ENCODE assay signal across 11 mouse cellular contexts in the genomic region with DNA sequence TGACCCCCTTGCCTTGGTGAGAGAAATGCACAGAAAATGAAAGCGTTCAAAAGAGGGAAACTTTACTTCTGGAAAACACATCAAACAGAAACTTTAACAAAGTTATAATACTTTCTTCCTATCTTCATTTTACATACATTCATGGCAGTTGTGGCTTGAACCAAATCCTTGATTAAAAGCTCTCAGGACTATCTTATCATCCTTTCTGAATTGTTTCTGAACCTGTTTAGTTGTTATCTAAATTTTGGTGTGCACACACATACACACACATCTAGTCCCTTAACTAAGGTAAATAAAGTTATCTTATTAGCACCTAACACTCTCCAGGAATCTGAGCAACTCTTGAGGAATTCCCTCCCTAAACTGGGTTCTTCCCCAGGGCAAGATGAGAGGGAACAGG. TPM values are rescaled to one million over a fixed set of nuclear protein-coding genes. Genes with fewer than 3 reads are reported as not detected.
DNase-seq lines count a peak whose midpoint lies in the region; ATAC-seq and TF ChIP-seq lines count a peak whose summit lies in the region.
"Had no signal": no experiment of that assay in that cellular context is flagged by ENCODE, and none has a peak within 500 bp of the region (broad histone marks: within the 10 kb centered on the region; RNA-seq: fewer than 3 reads in every experiment).

No protein-coding gene starts in this region.

- no peak for TF ChIP-seq POLR2A in embryonic fibroblast, embryonic 13.5 days (IDR thresholded peaks at IDR 0.05; ENCODE audit: low read depth, low read length)

- peak overlapping the region; percentile 76; the same call in 1 of the 2 replicates for H3K4me2 ChIP-seq in embryonic facial prominence, embryonic 13.5 days
- H3K4me2 ChIP-seq in kidney, embryonic 15.5 days = peak overlapping the region; percentile 79
- peak overlapping the region; percentile 86 for H3K4me2 ChIP-seq in liver, postnatal 0 days (ENCODE audit: low read depth, low read length)

- H3K9me3 ChIP-seq in embryonic facial prominence, embryonic 13.5 days = no peaks in the 10 kb centered on the region
- no peaks in the 10 kb centered on the region for H3K9me3 ChIP-seq in embryonic facial prominence, embryonic 10.5 days
- no peaks in the 10 kb centered on the region for H3K9me3 ChIP-seq in kidney, embryonic 15.5 days (replicated peaks)
- no peaks in the 10 kb centered on the region for H3K9me3 ChIP-seq in liver, postnatal 0 days (ENCODE audit: low read length)
- H3K9me3 ChIP-seq: embryonic facial prominence, embryonic 12.5 days had no signal

- no peak for DNase-seq in embryonic facial prominence, embryonic 10.5 days (ENCODE audit: low spot score)
- DNase-seq in kidney, postnatal 10 days = no peak
- DNase-seq in liver, postnatal 0 days = no peak
- DNase-seq in left cerebral cortex, adult 18-20 months (ENCODE audit: low spot score in 2 of 2) = no peak
- DNase-seq: left cerebral cortex, postnatal 4 days; spleen, adult 18-20 months had no signal

- peaks cover 14% of the 10 kb centered on the region; the same call in 1 of the 2 replicates for H3K4me1 ChIP-seq in embryonic facial prominence, embryonic 13.5 days
- H3K4me1 ChIP-seq in embryonic facial prominence, embryonic 10.5 days = peaks cover 23% of the 10 kb centered on the region
- peaks cover 6% of the 10 kb centered on the region for H3K4me1 ChIP-seq in kidney, embryonic 15.5 days
- H3K4me1 ChIP-seq in embryonic fibroblast, embryonic 13.5 days (ENCODE audit: control insufficient read depth, insufficient read depth, low read length) = peaks cover 3% of the 10 kb centered on the region; the same call in 1 of the 2 replicates
- H3K4me1 ChIP-seq in liver, postnatal 0 days (ENCODE audit: insufficient read depth) = peaks cover 16% of the 10 kb centered on the region

- no peak overlapping the region for H3K4me3 ChIP-seq in embryonic facial prominence, embryonic 13.5 days
- H3K4me3 ChIP-seq in embryonic facial prominence, embryonic 10.5 days = no peak overlapping the region
- 0 out of 2 replicates have a peak overlapping the region, but pooled peaks have one; percentile 96 for H3K4me3 ChIP-seq in kidney, embryonic 15.5 days (replicated peaks)
- H3K4me3 ChIP-seq in embryonic fibroblast, embryonic 13.5 days (ENCODE audit: insufficient read depth, low read length) = peak overlapping the region; percentile 57
- peak overlapping the region; percentile 95; the same call in 1 of the 2 replicates for H3K4me3 ChIP-seq in liver, postnatal 0 days (ENCODE audit: low read depth, low read length)
- H3K4me3 ChIP-seq: embryonic facial prominence, embryonic 12.5 days had no signal

- no peak for TF ChIP-seq CTCF in embryonic fibroblast, embryonic 13.5 days (IDR thresholded peaks at IDR 0.05; ENCODE audit: borderline replicate concordance, insufficient read depth, low read length)
- TF ChIP-seq CTCF in liver, postnatal 0 days (IDR thresholded peaks at IDR 0.05; ENCODE audit: low read depth) = no peak

- H3K9ac ChIP-seq in embryonic facial prominence, embryonic 13.5 days = no peak overlapping the region
- H3K9ac ChIP-seq in kidney, embryonic 15.5 days = no peak overlapping the region
- H3K9ac ChIP-seq in liver, postnatal 0 days (replicated peaks) = no peak overlapping the region
- H3K9ac ChIP-seq: embryonic facial prominence, embryonic 12.5 days had no signal

- no peak for ATAC-seq in embryonic facial prominence, embryonic 13.5 days (ENCODE audit: insufficient number of reproducible peaks, insufficient read depth, low FRiP score, low TSS enrichment, low read depth)
- ATAC-seq in kidney, embryonic 15.5 days (replicated peaks; ENCODE audit: low FRiP score) = no peak
- ATAC-seq in liver, postnatal 0 days = no peak
- no peak for ATAC-seq in megakaryocyte-erythroid progenitor cell, adult 5-6 weeks (replicated peaks; ENCODE audit: low FRiP score, low TSS enrichment, poor library complexity, severe bottlenecking)

- 74% methylated on average over 1 of the region's 1 CpGs for WGBS in embryonic facial prominence, embryonic 13.5 days
- WGBS in embryonic facial prominence, embryonic 10.5 days = 83% methylated on average over 1 of the region's 1 CpGs
- 77% methylated on average over 1 of the region's 1 CpGs for WGBS in kidney, embryonic 15.5 days
- 38% methylated on average over 1 of the region's 1 CpGs for WGBS in liver, postnatal 0 days (ENCODE audit: insufficient replicate concordance)

- no peaks in the 10 kb centered on the region for H3K27me3 ChIP-seq in embryonic facial prominence, embryonic 13.5 days
- H3K27me3 ChIP-seq in embryonic facial prominence, embryonic 10.5 days (replicated peaks; ENCODE audit: low read depth, poor library complexity, severe bottlenecking) = peaks cover 13% of the 10 kb centered on the region
- no peaks in the 10 kb centered on the region for H3K27me3 ChIP-seq in kidney, embryonic 15.5 days
- H3K27me3 ChIP-seq in liver, postnatal 0 days (ENCODE audit: insufficient read depth, low read length) = no peaks in the 10 kb centered on the region
- H3K27me3 ChIP-seq: embryonic facial prominence, embryonic 12.5 days had no signal

- TF ChIP-seq EP300 in liver, postnatal 0 days (IDR thresholded peaks at IDR 0.05; ENCODE audit: low read depth) = peak; percentile 61

- no peaks in the 10 kb centered on the region for H3K36me3 ChIP-seq in embryonic facial prominence, embryonic 13.5 days
- H3K36me3 ChIP-seq in embryonic facial prominence, embryonic 10.5 days (replicated peaks) = no peaks in the 10 kb centered on the region
- no peaks in the 10 kb centered on the region for H3K36me3 ChIP-seq in kidney, embryonic 15.5 days
- H3K36me3 ChIP-seq in liver, postnatal 0 days (replicated peaks; ENCODE audit: insufficient read depth, low read length) = no peaks in the 10 kb centered on the region
- H3K36me3 ChIP-seq: embryonic facial prominence, embryonic 12.5 days had no signal

- H3K27ac ChIP-seq in embryonic facial prominence, embryonic 13.5 days = no peak overlapping the region
- no peak overlapping the region for H3K27ac ChIP-seq in embryonic facial prominence, embryonic 10.5 days (replicated peaks)
- no peak overlapping the region for H3K27ac ChIP-seq in kidney, embryonic 15.5 days
- H3K27ac ChIP-seq in embryonic fibroblast, embryonic 13.5 days (ENCODE audit: insufficient read depth, low read length) = no peak overlapping the region
- H3K27ac ChIP-seq in liver, postnatal 0 days (ENCODE audit: low read depth) = no peak overlapping the region
- H3K27ac ChIP-seq: embryonic facial prominence, embryonic 12.5 days had no signal

RNA-seq across cellular contexts. Expression of gene Gls, which starts 2.6 kb away (rescaled TPM):
- polyA plus RNA-seq in embryonic facial prominence, embryonic 13.5 days (2015; fragmentation: Nextera tagmentation; extraction: Ambion mirVana) = 21.4 and 27.2 TPM in 2 replicates
- polyA plus RNA-seq in embryonic facial prominence, embryonic 10.5 days (2016; fragmentation: Nextera tagmentation; extraction: Ambion mirVana) = 18.2 and 21.5 TPM in 2 replicates
- 23.4 and 28.6 TPM in 2 replicates for polyA plus RNA-seq in kidney, embryonic 15.5 days (2015; fragmentation: Nextera tagmentation; extraction: Ambion mirVana)
- polyA plus RNA-seq in embryonic fibroblast, embryonic 13.5 days (2011; ENCODE audit: insufficient read length, low read depth, missing spikeins) = 225 and 232 TPM in 2 replicates
- polyA plus RNA-seq in liver, postnatal 0 days (2015; fragmentation: Nextera tagmentation; extraction: Ambion mirVana) = 3.9 and 4.7 TPM in 2 replicates
- 167 and 184 TPM in 2 replicates for total RNA-seq in megakaryocyte-erythroid progenitor cell, adult 5-6 weeks (2014; fragmentation: Nextera tagmentation)
- 201 and 253 TPM in 2 replicates for total RNA-seq in megakaryocyte-erythroid progenitor cell, adult 5-6 weeks (2017)
- total RNA-seq in left cerebral cortex, adult 18-20 months (2021) = 100 to 1,000 TPM; 366 to 368 TPM

Comparison
In these comparisons a context has a peak if more than half of its experiments do, and no peak if none do; other contexts are left out.
1. H3K4me3 ChIP-seq: peak in kidney, embryonic 15.5 days (single experiment), embryonic fibroblast, embryonic 13.5 days (single experiment) and liver, postnatal 0 days (single experiment); none in embryonic facial prominence, embryonic 13.5 days (single experiment) and embryonic facial prominence, embryonic 10.5 days (single experiment).
2. Peak in every context shown above with its lines, with median percentiles within 50 percentile points of each other: H3K4me2 ChIP-seq.